Mouse (Mus musculus) lung, postnatal 4 days (tissue): ENCODE data around the gene Siah2.
A peak's percentile ranks its signal among the peaks of the same experiment; 100 is the strongest.

Experiments used
- DNase-seq, 2 experiments: peaks; one replicate each; pipeline ENCODE4 v3.0.0; 2021

Siah2 gene

GRCm38 (mm10) chr3:58655362-58656130 lies 36.7 kb downstream of the Siah2 start:
- peak in 1 of 2 experiments; percentile 72 for DNase-seq

GRCm38 (mm10) chr3:58653907-58654306 lies 38.3 kb downstream of the Siah2 start:
- DNase-seq, result peak in 1 of 2 experiments; percentile 39

- no peak for DNase-seq
Observed at GRCm38 (mm10) chr3:58650328-58650727, 41.9 kb downstream of the Siah2 start.

GRCm38 (mm10) chr3:58647179-58647578 lies 45.0 kb downstream of the Siah2 start:
- no peak for DNase-seq

GRCm38 (mm10) chr3:58646180-58646579 lies 46.0 kb downstream of the Siah2 start:
- no peak for DNase-seq

GRCm38 (mm10) chr3:58636406-58637295 lies 55.5 kb downstream of the Siah2 start, which contains the start of gene Erich6:
Gene Erich6, minus strand, starts transcription at chr3:58637207.
- peak; percentile 21 to 28 for DNase-seq

GRCm38 (mm10) chr3:58631693-58632092 lies 60.5 kb downstream of the Siah2 start:
- no peak for DNase-seq

- DNase-seq, result no peak
Observed at GRCm38 (mm10) chr3:58624981-58625380, 67.2 kb downstream of the Siah2 start.
